Mouse (Mus musculus): Measurements from ENCODE around the gene Trim47.

DNA sequence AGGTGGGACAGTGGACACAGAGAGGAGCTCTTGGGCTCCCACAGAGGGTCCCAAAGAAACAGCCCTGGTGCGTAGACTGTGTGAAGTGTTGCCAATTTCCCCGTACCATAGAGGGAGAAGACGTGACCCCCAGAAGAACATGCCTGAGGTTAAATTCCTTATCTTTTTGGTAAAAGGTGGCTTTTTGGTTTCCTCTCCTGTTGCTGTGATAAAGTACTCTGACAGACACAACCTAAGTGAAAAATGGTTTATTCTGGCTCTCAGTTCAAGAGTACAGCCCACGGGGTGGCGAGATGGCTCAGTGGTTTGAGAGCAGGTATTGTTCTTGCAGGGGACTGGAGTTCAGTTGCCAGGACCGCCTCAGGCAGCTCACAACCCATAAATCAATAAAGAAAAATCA, 27.5 kb downstream of the Trim47 start:
- TF ChIP-seq POLR2A (IDR thresholded peaks at IDR 0.05; ENCODE audit: control insufficient read depth, extremely low read depth, insufficient read depth, low read length, poor library complexity): no peak
- TF ChIP-seq CTCF (IDR thresholded peaks at IDR 0.05; ENCODE audit: borderline replicate concordance, control insufficient read depth, extremely low read depth, insufficient read depth, low read length, poor library complexity): no peak

Data from thymus, adult 2 months (tissue).